Mouse (Mus musculus): Measurements from ENCODE around the gene Hmgxb4. TPM values are rescaled to one million over a fixed set of nuclear protein-coding genes. Genes with fewer than 3 reads are reported as not detected.

The Hmgxb4 gene
- total RNA-seq, 2 experiments from 2014 or later = 20.2 to 20.7 TPM

GRCm38 (mm10) chr8:75016422-75016821, 23.3 kb downstream of the Hmgxb4 start:
- DNase-seq (ENCODE audit: low spot score in 2 of 2) = no peak

- DNase-seq (ENCODE audit: low spot score in 2 of 2) = no peak
Observed at GRCm38 (mm10) chr8:75018274-75018972, 25.3 kb downstream of the Hmgxb4 start.

DNA sequence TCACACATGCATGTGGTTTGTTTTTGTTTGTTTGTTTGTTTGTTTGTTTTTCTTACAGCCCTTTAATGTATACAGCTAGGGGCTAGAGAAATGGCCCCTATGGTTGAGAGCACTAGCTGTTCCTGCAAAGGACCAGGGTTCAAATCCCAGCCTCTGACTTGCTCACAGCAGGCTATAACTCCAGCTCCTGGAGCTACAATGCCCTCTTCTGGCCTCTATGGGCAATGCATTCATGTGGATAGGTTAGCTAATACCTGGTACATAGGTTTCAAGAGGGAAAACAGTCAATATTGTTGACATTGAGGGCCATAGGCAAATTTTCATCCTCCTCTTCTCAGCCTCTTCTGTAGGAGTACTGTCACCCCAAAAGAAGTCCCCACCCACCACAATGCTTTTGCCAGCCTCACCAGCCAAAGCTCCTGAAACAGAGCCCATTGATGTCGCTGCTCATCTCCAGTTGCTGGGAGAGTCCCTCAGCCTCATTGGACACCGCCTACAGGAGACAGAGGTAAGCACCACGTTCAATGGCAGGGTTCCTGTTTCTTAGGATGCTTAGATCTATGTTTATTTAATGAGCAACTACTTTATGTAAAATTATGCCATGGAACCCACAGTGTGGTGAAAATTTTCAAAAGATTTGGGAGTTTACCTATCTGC, 30.6 kb downstream of the Hmgxb4 start:
- no peak for DNase-seq (ENCODE audit: low spot score in 2 of 2)

- DNase-seq (ENCODE audit: low spot score in 2 of 2) = no peak
Observed at GRCm38 (mm10) chr8:75025809-75026208, 32.7 kb downstream of the Hmgxb4 start.

DNA sequence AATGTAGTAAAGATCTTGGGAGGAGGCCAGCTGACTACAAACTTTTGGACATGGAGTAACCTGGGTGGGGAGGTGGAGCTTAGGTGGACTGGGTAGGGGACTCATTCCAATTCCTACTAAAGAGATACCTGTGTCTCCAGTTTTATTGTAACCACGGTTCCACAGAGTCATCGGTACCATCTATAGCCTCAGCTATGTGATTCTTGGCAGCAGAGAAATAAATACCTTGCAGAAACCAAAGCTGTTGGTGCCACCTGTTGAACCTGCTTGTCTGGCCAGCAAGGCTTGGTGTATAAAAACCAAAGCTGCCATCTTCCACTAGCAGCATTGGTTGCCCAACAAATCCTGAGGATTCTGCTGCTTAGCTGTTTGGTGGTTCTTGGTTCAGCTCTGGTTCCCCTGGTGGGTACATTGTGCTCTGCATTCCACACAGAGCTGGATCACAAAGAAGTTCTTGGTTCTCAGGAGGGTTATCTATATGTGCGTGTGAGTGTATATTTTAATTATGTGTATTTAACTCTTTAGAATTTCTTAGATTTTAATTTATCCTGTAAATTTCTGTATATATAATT, 37.4 kb downstream of the Hmgxb4 start:
- no peak for DNase-seq (ENCODE audit: low spot score in 2 of 2)

DNA sequence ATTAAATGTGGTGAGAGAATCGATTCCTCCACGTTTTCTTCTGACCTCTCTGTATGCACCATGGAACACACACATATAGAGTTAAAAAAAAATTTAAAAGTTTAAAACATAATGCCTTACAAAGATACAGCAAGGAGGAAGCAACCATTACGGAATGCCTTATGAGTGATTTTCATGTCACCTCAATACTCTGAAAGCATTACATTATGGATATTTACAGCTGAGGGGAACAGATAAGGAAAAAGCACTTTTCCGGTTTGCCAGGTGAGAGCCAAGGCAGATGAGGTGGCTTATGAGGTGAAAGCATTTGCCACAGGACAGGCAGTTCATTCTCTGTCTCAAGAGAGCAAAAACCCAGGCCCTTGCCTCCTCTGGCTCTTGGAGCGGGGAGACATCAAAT, 39.8 kb downstream of the Hmgxb4 start:
- no peak for DNase-seq (ENCODE audit: low spot score in 2 of 2)

DNA sequence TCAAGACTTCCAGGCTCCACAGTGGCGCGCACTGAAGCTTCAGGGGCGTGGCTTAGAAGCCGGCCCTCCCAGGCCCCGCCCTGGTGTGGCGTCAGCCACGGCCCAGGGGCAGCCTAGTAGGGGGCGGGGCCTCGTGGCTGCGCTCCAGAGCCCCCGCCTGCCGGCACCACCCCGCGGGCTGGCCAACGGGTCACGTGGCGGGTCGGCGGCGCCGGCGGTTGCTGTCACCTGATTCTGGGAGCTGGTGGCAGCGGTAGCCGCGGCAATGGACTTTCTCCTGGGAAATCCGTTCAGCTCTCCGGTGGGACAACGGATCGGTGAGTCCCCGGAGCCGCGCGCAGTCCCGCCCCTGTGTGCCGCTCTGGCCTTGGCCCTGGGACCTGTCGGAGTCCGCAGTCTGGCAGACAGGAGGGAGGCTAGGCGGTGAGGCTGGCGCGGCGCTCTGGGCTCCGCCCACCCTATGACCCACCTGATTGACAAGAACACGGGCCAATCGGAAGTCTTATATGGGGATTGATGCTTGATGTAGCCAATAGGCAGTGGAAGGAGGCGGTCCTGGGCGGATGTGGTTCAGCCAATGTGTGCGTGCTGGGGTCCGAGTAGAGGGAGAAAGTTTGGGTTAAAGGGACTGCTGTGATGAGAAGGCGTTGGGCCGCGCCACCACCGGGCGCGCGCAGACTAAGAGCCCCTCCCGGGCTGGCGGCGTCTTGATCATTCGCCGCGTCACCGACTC, 40.5 kb downstream of the Hmgxb4 start, which contains the start of gene Tom1:
Gene Tom1, plus strand, starts transcription at position 195 of the 733 bp plus-strand sequence.
- peak; percentile 96 for DNase-seq (ENCODE audit: low spot score in 2 of 2)

GRCm38 (mm10) chr8:75034285-75034684, 41.1 kb downstream of the Hmgxb4 start:
- no peak for DNase-seq (ENCODE audit: low spot score in 2 of 2)

GRCm38 (mm10) chr8:75035640-75036039, 42.5 kb downstream of the Hmgxb4 start:
- DNase-seq (ENCODE audit: low spot score in 2 of 2) = no peak

- no peak for DNase-seq (ENCODE audit: low spot score in 2 of 2)
Observed at GRCm38 (mm10) chr8:75038497-75038896, 45.3 kb downstream of the Hmgxb4 start.

DNA sequence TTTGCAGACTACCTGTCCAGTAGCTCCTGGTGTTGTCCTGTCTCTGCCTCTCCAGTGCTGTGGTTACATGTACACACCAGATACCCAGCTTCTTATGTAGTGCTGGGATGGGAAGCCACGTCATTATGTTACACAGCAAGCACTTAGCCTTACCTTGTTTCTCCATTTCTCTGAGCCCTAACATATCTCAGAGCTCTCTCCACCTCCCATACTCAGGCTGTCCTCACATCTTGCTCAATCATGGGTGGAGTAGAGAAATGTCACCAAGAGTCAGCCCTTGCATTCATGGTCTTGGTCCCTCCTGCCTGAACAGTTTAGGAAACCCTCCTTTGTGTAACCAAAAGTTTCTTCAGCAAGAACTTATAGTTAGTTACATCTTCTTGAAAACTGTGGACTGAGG, 46.6 kb downstream of the Hmgxb4 start:
- DNase-seq (ENCODE audit: low spot score in 2 of 2) = no peak

DNA sequence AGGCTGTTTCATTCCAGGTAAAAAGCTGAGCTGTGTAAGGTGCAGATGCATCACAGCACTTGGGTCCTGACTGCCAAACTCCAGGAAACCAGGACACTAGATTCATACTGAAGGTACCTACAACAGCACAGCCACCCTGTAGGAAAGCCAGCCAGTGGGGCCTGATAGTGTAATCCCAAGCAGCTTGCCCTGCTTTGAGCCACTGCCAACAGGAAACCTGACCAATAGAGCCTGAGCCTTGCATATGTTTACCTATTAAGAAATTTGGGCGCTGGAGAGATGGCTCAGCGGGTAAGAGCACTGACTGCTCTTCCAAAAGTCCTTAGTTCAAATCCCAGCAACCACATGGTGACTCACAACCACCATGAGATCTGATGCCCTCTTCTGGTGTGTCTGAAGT, 49.0 kb downstream of the Hmgxb4 start:
- no peak for DNase-seq (ENCODE audit: low spot score in 2 of 2)

GRCm38 (mm10) chr8:75042974-75043373, 49.8 kb downstream of the Hmgxb4 start:
- no peak for DNase-seq (ENCODE audit: low spot score in 2 of 2)

DNA sequence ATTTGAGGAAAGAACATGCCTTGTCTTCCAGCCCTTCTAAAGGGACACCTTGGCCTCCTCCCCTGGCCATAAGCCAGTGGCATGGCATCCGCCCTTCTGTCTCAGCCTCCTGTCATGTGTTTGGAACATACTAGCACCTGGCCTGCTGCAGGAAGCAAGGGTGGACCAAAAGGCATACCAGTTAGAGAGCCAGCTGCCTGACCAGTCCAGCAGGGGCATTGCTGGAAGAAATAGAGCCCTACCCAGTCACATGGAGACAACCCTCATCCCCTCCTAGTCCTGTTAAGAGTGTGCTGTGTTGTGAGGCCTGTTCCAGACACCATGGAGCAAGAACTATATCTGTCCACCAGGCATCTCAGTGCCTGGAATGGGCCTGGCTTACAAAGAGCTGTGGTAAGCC, 53.1 kb downstream of the Hmgxb4 start:
- no peak for DNase-seq (ENCODE audit: low spot score in 2 of 2)

DNA sequence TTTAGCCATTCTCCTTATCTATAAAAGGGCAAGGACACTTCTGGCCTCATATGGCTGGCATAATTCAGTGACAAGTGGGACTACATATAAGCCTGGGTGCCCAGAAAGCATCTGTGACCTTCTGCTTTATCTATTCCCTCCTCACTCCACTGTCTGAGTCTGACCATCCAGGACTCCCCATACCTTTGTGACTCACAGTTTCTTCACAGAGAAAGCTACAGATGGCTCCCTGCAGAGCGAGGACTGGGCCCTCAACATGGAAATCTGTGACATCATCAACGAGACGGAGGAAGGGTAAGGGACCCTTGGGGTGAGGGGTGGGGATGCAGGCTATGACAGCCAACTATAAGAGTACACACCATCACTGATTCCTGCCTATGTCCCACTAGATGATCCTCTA, 54.6 kb downstream of the Hmgxb4 start:
- DNase-seq (ENCODE audit: low spot score in 2 of 2) = no peak

DNA sequence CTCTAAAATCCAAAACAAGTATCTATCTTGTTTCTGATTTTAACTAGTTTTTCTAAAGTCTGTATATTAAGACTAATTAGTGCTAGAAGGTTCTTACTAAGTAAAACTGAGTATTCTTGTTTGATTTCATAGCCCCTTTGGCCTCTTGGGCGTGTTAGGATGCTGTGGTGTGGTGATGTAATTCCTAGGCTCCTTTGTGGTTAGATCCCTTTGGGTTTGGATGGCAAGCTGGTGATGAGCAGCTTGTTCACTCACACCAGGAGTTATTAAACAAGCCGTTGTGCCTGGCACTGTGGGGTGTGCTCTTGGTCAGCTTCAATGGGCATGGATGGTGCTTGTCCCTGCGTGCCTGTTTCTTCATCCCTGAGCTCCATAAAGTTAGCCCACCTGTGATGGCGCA, 60.2 kb downstream of the Hmgxb4 start:
- DNase-seq (ENCODE audit: low spot score in 2 of 2) = no peak

GRCm38 (mm10) chr8:75055673-75056072, 62.5 kb downstream of the Hmgxb4 start:
- DNase-seq (ENCODE audit: low spot score in 2 of 2) = no peak

DNA sequence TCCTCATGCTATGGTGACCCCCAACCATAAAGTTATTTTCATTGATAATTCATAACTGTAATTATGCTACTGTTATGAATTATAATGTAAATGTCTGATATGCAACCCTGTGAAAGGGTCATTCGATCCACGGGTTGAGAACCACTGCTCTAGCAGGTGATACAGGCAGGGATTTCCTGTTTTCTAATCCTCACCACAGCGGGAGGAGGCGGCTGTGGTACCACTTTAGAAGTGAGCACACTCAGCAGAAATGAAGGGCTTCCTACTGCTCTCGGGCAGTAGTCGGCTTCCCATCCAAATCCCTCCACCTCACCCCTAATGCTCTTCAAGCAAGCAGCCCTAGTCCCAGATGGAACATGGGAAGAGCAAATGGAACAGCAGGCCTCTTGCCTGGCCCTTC, 66.9 kb downstream of the Hmgxb4 start:
- DNase-seq (ENCODE audit: low spot score in 2 of 2) = no peak

DNA sequence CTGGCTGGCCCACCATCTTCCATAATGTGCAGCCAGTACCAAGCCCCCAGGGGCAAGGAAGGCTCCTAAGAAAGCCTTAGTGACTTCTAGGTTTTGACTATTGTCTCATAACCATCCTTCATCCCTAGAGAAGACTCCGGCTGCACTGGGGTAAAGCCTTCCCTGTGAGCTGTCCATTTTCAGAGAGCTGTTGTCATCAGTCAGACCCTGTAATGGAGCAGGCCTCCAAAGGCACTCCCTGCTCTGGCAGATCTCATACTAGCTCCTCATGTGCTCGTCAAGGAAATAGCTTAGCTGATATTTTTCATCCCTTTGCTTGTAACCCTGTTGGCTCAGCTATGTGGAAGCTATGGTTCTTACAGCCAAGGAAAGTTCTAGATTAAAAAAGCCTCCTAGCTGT, 67.7 kb downstream of the Hmgxb4 start:
- DNase-seq (ENCODE audit: low spot score in 2 of 2) = no peak

- no peak for DNase-seq (ENCODE audit: low spot score in 2 of 2)
Observed at GRCm38 (mm10) chr8:75063290-75063689, 70.1 kb downstream of the Hmgxb4 start.

DNA sequence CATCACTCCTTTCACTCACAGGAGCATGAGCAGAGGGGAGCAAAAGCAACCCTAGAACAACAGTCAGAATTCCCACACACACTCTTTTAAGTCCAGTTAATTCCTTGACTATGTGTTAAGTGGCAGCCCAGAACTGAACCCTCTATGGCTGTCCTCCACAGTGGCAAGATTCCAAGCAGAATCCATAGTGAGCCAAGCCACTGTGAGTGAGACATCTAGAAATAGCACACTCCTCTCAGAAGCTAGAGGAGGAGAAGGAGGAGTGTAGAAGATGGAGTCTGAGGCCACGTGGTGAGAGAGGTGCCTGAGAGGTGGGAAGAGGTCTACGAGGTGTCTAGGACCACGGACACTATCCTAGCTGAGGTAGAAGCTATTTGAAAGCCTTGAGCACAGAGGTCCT, 71.6 kb downstream of the Hmgxb4 start:
- DNase-seq (ENCODE audit: low spot score in 2 of 2) = no peak

GRCm38 (mm10) chr8:75067287-75067686, 74.1 kb downstream of the Hmgxb4 start:
- no peak for DNase-seq (ENCODE audit: low spot score in 2 of 2)

Measured in gastrocnemius, postnatal 4 days (tissue).